Mouse (Mus musculus): ENCODE measurements around the gene Abca1. TPM values are rescaled to one million over a fixed set of nuclear protein-coding genes. Genes with fewer than 3 reads are reported as not detected.
A peak's percentile ranks its signal among the peaks of the same experiment; 100 is the strongest.

Gene Abca1
- polyA plus RNA-seq, 2 experiments, result 9.0 to 12.3 TPM

- H3K9me3 ChIP-seq (ENCODE audit: control insufficient read depth, low read length), result no peaks in the 10 kb centered on the region
- no peak for ATAC-seq (ENCODE audit: low FRiP score, low read depth)
- H3K27me3 ChIP-seq (ENCODE audit: control insufficient read depth, insufficient read depth, low read length), result no peaks in the 10 kb centered on the region
- no peak overlapping the region for H3K9ac ChIP-seq (ENCODE audit: low read depth, low read length, severe bottlenecking)
- H3K4me3 ChIP-seq (replicated peaks; ENCODE audit: low read length), result no peak overlapping the region
- H3K4me2 ChIP-seq (replicated peaks; ENCODE audit: low read depth, low read length, severe bottlenecking), result no peak overlapping the region
- 33% methylated on average over 5 of the region's 5 CpGs for WGBS
- TF ChIP-seq POLR2A (IDR thresholded peaks at IDR 0.05; ENCODE audit: borderline replicate concordance, extremely low read depth, insufficient read depth, insufficient read length), result no peak
- peaks cover 15% of the 10 kb centered on the region for H3K36me3 ChIP-seq (ENCODE audit: control insufficient read depth, insufficient read depth, low read length)
- no peaks in the 10 kb centered on the region for H3K4me1 ChIP-seq (ENCODE audit: control insufficient read depth, insufficient read depth, low read length)
- no peak overlapping the region for H3K27ac ChIP-seq (replicated peaks; ENCODE audit: low read depth, low read length)
- peak; percentile 68 for DNase-seq (ENCODE audit: low spot score)
Measured at GRCm38 (mm10) chr4:53110356-53110755, 49.3 kb downstream of the Abca1 start.

GRCm38 (mm10) chr4:53109381-53109928, 50.2 kb downstream of the Abca1 start:
- DNase-seq (ENCODE audit: low spot score) (no peak), ATAC-seq (ENCODE audit: low FRiP score, low read depth) (no peak)
- Histone ChIP-seq H3K36me3 (ENCODE audit: control insufficient read depth, insufficient read depth, low read length) (peaks cover 10% of the 10 kb centered on the region), H3K4me3 (replicated peaks; ENCODE audit: low read length) (no peak overlapping the region), H3K27me3 (ENCODE audit: control insufficient read depth, insufficient read depth, low read length) (no peaks in the 10 kb centered on the region), H3K4me2 (replicated peaks; ENCODE audit: low read depth, low read length, severe bottlenecking) (no peak overlapping the region), H3K27ac (replicated peaks; ENCODE audit: low read depth, low read length) (no peak overlapping the region), H3K4me1 (ENCODE audit: control insufficient read depth, insufficient read depth, low read length) (no peaks in the 10 kb centered on the region), H3K9me3 (ENCODE audit: control insufficient read depth, low read length) (no peaks in the 10 kb centered on the region), H3K9ac (ENCODE audit: low read depth, low read length, severe bottlenecking) (no peak overlapping the region)
- 69% methylated on average over 9 of the region's 9 CpGs for WGBS
- no peak for TF ChIP-seq POLR2A (IDR thresholded peaks at IDR 0.05; ENCODE audit: borderline replicate concordance, extremely low read depth, insufficient read depth, insufficient read length)

GRCm38 (mm10) chr4:53108194-53108593, 51.5 kb downstream of the Abca1 start:
- WGBS, result 83% methylated on average over 4 of the region's 4 CpGs
- ATAC-seq (ENCODE audit: low FRiP score, low read depth) (no peak), DNase-seq (ENCODE audit: low spot score) (no peak)
- Histone ChIP-seq H3K27me3 (ENCODE audit: control insufficient read depth, insufficient read depth, low read length) (no peaks in the 10 kb centered on the region), H3K4me1 (ENCODE audit: control insufficient read depth, insufficient read depth, low read length) (no peaks in the 10 kb centered on the region), H3K36me3 (ENCODE audit: control insufficient read depth, insufficient read depth, low read length) (peaks cover 8% of the 10 kb centered on the region), H3K27ac (replicated peaks; ENCODE audit: low read depth, low read length) (no peak overlapping the region), H3K9me3 (ENCODE audit: control insufficient read depth, low read length) (no peaks in the 10 kb centered on the region), H3K4me3 (replicated peaks; ENCODE audit: low read length) (no peak overlapping the region), H3K4me2 (replicated peaks; ENCODE audit: low read depth, low read length, severe bottlenecking) (no peak overlapping the region), H3K9ac (ENCODE audit: low read depth, low read length, severe bottlenecking) (no peak overlapping the region)
- no peak for TF ChIP-seq POLR2A (IDR thresholded peaks at IDR 0.05; ENCODE audit: borderline replicate concordance, extremely low read depth, insufficient read depth, insufficient read length)

- DNase-seq (ENCODE audit: low spot score), result no peak
- Histone ChIP-seq H3K9me3 (ENCODE audit: control insufficient read depth, low read length) (no peaks in the 10 kb centered on the region), H3K27me3 (ENCODE audit: control insufficient read depth, insufficient read depth, low read length) (no peaks in the 10 kb centered on the region), H3K4me2 (replicated peaks; ENCODE audit: low read depth, low read length, severe bottlenecking) (no peak overlapping the region), H3K9ac (ENCODE audit: low read depth, low read length, severe bottlenecking) (no peak overlapping the region), H3K4me3 (replicated peaks; ENCODE audit: low read length) (no peak overlapping the region), H3K27ac (replicated peaks; ENCODE audit: low read depth, low read length) (no peak overlapping the region), H3K4me1 (ENCODE audit: control insufficient read depth, insufficient read depth, low read length) (no peaks in the 10 kb centered on the region), H3K36me3 (ENCODE audit: control insufficient read depth, insufficient read depth, low read length) (peaks cover 8% of the 10 kb centered on the region)
- WGBS, result 90% methylated on average over 5 of the region's 5 CpGs
- TF ChIP-seq POLR2A (IDR thresholded peaks at IDR 0.05; ENCODE audit: borderline replicate concordance, extremely low read depth, insufficient read depth, insufficient read length), result no peak
- no peak for ATAC-seq (ENCODE audit: low FRiP score, low read depth)
Measured at GRCm38 (mm10) chr4:53106732-53107131, 53.0 kb downstream of the Abca1 start.

GRCm38 (mm10) chr4:53106071-53106470, 53.6 kb downstream of the Abca1 start:
- no peaks in the 10 kb centered on the region for H3K9me3 ChIP-seq (ENCODE audit: control insufficient read depth, low read length)
- no peak overlapping the region for H3K4me2 ChIP-seq (replicated peaks; ENCODE audit: low read depth, low read length, severe bottlenecking)
- 50% methylated on average over 3 of the region's 3 CpGs for WGBS
- no peak for DNase-seq (ENCODE audit: low spot score)
- no peak for ATAC-seq (ENCODE audit: low FRiP score, low read depth)
- no peak for TF ChIP-seq POLR2A (IDR thresholded peaks at IDR 0.05; ENCODE audit: borderline replicate concordance, extremely low read depth, insufficient read depth, insufficient read length)
- no peak overlapping the region for H3K4me3 ChIP-seq (replicated peaks; ENCODE audit: low read length)
- H3K4me1 ChIP-seq (ENCODE audit: control insufficient read depth, insufficient read depth, low read length), result no peaks in the 10 kb centered on the region
- H3K36me3 ChIP-seq (ENCODE audit: control insufficient read depth, insufficient read depth, low read length), result peaks cover 8% of the 10 kb centered on the region
- no peak overlapping the region for H3K9ac ChIP-seq (ENCODE audit: low read depth, low read length, severe bottlenecking)
- H3K27ac ChIP-seq (replicated peaks; ENCODE audit: low read depth, low read length), result no peak overlapping the region
- no peaks in the 10 kb centered on the region for H3K27me3 ChIP-seq (ENCODE audit: control insufficient read depth, insufficient read depth, low read length)

- H3K4me3 ChIP-seq (replicated peaks; ENCODE audit: low read length), result no peak overlapping the region
Measured at GRCm38 (mm10) chr4:53104634-53105033, 55.1 kb downstream of the Abca1 start.

More at GRCm38 (mm10) chr4:53104634-53105033, 55.1 kb downstream of the Abca1 start:
- Histone ChIP-seq H3K36me3 (ENCODE audit: control insufficient read depth, insufficient read depth, low read length) (peaks cover 8% of the 10 kb centered on the region), H3K9ac (ENCODE audit: low read depth, low read length, severe bottlenecking) (no peak overlapping the region), H3K27ac (replicated peaks; ENCODE audit: low read depth, low read length) (no peak overlapping the region), H3K4me1 (ENCODE audit: control insufficient read depth, insufficient read depth, low read length) (no peaks in the 10 kb centered on the region), H3K4me2 (replicated peaks; ENCODE audit: low read depth, low read length, severe bottlenecking) (no peak overlapping the region), H3K9me3 (ENCODE audit: control insufficient read depth, low read length) (no peaks in the 10 kb centered on the region), H3K27me3 (ENCODE audit: control insufficient read depth, insufficient read depth, low read length) (no peaks in the 10 kb centered on the region)
- no peak for TF ChIP-seq POLR2A (IDR thresholded peaks at IDR 0.05; ENCODE audit: borderline replicate concordance, extremely low read depth, insufficient read depth, insufficient read length)
- ATAC-seq (ENCODE audit: low FRiP score, low read depth) (no peak), DNase-seq (ENCODE audit: low spot score) (no peak)
- 86% methylated on average over 3 of the region's 3 CpGs for WGBS
